Mouse (Mus musculus) embryonic facial prominence, embryonic 13.5 days (tissue): ENCODE results near the gene Kcnh4. TPM values are rescaled to one million over a fixed set of nuclear protein-coding genes. Genes with fewer than 3 reads are reported as not detected.

ENCODE experiments used
- ATAC-seq: fragments of 200-750 bp; cut with Nextera tagmentation; 2 replicates; pipeline ENCODE4 v1.8.0; 2017; ENCODE audit warnings: low read depth; ENCODE audit not compliant: insufficient number of reproducible peaks, insufficient read depth, low FRiP score, low TSS enrichment
- H3K27ac ChIP-seq: fragments of 300-500 bp; sonication (generic); 2 replicates; pipeline ENCODE4 v1.5.1; 2015; ENCODE audit warnings: moderate library complexity, mild to moderate bottlenecking, inconsistent platforms
- H3K27me3 ChIP-seq: fragments of 300-500 bp; sonication (generic); 2 replicates; pipeline ENCODE4 v1.6.1; 2015; ENCODE audit warnings: mild to moderate bottlenecking, inconsistent platforms
- H3K36me3 ChIP-seq: fragments of 300-500 bp; sonication (generic); 2 replicates; pipeline ENCODE4 v1.6.1; 2015; ENCODE audit warnings: mild to moderate bottlenecking, inconsistent platforms
- H3K4me1 ChIP-seq: fragments of 300-500 bp; sonication (generic); 2 replicates; pipeline ENCODE4 v1.6.1; 2015; ENCODE audit warnings: inconsistent platforms
- H3K4me2 ChIP-seq: fragments of 300-500 bp; sonication (generic); 2 replicates; pipeline ENCODE4 v1.6.1; 2015; ENCODE audit warnings: moderate library complexity, mild to moderate bottlenecking, inconsistent platforms
- H3K4me3 ChIP-seq: fragments of 300-500 bp; sonication (generic); 2 replicates; pipeline ENCODE4 v1.5.1; 2015; ENCODE audit warnings: mild to moderate bottlenecking, inconsistent platforms
- H3K9ac ChIP-seq: fragments of 300-500 bp; sonication (generic); 2 replicates; pipeline ENCODE4 v1.6.1; 2015; ENCODE audit warnings: mild to moderate bottlenecking, inconsistent platforms
- H3K9me3 ChIP-seq: fragments of 300-500 bp; sonication (generic); 2 replicates; pipeline ENCODE4 v1.6.1; 2016; ENCODE audit warnings: inconsistent platforms
- WGBS: fragments of 180-500 bp; shearing (Covaris S2); methylation state at CpG from one replicate; pipeline ENCODE4 v1.1.7; 2015; ENCODE audit warnings: mixed read lengths; 5-methylcytosine and 5-hydroxymethylcytosine counted together
- polyA plus RNA-seq: library from polyadenylated mRNA; unstranded; fragments of >200 nt; fragmentation: Nextera tagmentation; extraction: Ambion mirVana; gene quantifications from 2 replicates; pipeline ENCODE4 v1.2.1, GENCODE M21; 2015

Kcnh4 gene
- polyA plus RNA-seq, 1 experiment from 2014 or later, result 0.14 TPM

DNA sequence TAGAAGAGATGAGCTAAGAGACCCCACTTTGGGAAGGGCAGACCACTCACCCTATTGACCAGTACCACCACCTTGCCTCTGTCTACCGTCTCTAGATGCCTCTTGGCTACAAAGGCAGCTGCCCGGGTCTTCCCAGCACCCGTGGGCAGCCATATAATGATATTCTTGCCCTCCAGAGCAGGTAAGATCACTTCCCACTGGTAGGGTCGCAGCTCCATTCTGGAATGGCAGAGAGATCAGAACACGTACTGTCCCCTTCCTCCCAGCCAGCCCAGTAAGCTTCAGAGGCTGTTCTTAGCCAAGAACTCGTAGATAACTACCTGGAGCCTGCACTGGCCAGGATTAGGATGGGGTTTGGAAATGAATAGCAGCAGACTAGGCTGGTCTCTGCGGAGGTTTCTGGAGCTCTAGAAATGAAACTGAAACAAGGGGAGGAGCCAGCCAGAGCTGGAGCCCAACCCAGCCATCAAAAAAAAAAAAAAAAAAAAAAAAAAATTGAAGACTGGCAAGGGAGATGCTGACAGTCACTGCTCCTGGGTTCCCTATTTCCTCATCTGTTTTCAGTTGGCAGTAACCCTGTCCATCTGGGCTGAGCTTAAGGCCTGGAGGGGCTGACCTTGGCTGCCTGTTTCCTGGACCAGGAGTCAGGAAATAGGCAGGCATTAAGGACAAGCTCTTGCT lies 55.8 kb downstream of the Kcnh4 start, which contains the start of gene Dhx58:
Gene Dhx58 (minus strand): TSS at position 421 of the 681 bp plus-strand sequence.
- no peak within 1 kb of the TSS for H3K4me3 ChIP-seq
- H3K4me2 ChIP-seq, result peak within 1 kb of the TSS; percentile 26
- no peak within 1 kb of the TSS; the same call in 1 of the 2 replicates for H3K27ac ChIP-seq
- no peaks in the 10 kb centered on the region for H3K9me3 ChIP-seq
- peaks cover 43% of the 10 kb centered on the region for H3K36me3 ChIP-seq
- WGBS, result 56% methylated on average over 7 of the region's 7 CpGs
- H3K4me1 ChIP-seq, result peaks cover 23% of the 10 kb centered on the region
- 0 out of 2 replicates have a peak within 1 kb of the TSS, but pooled peaks have one; percentile 37 for H3K9ac ChIP-seq
- ATAC-seq, result no peak
- H3K27me3 ChIP-seq, result 0 out of 2 replicates have a peak, but pooled peaks cover 4% of the 10 kb centered on the region

DNA sequence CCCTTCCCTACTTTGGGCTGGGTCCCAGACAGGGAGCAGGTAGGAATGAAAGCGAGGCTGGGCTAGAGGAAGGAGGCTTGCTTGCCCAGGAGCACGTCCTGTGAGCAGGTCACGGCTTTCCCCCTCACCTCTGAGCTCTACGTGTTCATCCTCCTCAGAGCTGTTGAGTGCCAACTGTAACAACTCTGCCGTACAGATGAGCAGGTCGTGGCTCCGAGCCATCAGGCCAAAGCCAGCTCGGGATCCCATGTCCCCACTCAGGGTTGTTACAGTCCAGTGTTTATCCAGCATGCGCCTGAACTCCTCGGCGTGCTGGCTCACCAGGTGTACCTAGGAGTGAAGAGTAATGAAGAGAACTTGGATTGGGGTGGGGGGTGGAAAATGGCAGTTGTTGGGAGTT lies 56.4 kb downstream of the Kcnh4 start:
- Histone ChIP-seq H3K27ac (no peak overlapping the region), H3K9ac (no peak overlapping the region), H3K27me3 (0 out of 2 replicates have a peak, but pooled peaks cover 4% of the 10 kb centered on the region), H3K4me1 (peaks cover 23% of the 10 kb centered on the region), H3K4me3 (no peak overlapping the region), H3K9me3 (no peaks in the 10 kb centered on the region), H3K4me2 (no peak overlapping the region), H3K36me3 (peaks cover 37% of the 10 kb centered on the region)
- no peak for ATAC-seq
- WGBS, result 73% methylated on average over 11 of the region's 11 CpGs

DNA sequence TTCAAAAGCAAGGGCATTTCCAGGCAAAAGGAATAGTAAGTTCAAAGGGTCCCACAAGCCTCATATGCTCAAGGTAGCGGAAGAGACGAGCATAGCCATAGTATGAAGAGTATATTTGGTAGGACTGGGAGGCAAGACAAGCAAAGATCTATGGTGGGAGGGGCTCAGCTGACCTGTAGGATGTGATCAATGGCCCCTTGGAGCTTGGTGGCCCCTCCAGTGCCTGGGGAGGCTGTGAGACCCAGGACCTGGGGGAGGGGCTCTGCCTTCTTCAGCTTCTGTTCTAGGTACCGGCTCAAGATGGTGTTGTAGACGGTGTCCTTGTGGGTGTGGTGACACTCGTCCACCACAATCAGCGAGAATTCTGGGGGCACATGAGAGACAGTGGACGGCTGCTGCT lies 56.8 kb downstream of the Kcnh4 start:
- H3K4me2 ChIP-seq, result peak overlapping the region; percentile 48
- H3K27me3 ChIP-seq, result 0 out of 2 replicates have a peak, but pooled peaks cover 4% of the 10 kb centered on the region
- no peaks in the 10 kb centered on the region for H3K9me3 ChIP-seq
- H3K27ac ChIP-seq, result no peak overlapping the region
- 56% methylated on average over 7 of the region's 7 CpGs for WGBS
- no peak for ATAC-seq
- no peak overlapping the region for H3K9ac ChIP-seq
- peaks cover 33% of the 10 kb centered on the region for H3K36me3 ChIP-seq
- H3K4me3 ChIP-seq, result 0 out of 2 replicates have a peak overlapping the region, but pooled peaks have one; percentile 12
- H3K4me1 ChIP-seq, result peaks cover 23% of the 10 kb centered on the region

DNA sequence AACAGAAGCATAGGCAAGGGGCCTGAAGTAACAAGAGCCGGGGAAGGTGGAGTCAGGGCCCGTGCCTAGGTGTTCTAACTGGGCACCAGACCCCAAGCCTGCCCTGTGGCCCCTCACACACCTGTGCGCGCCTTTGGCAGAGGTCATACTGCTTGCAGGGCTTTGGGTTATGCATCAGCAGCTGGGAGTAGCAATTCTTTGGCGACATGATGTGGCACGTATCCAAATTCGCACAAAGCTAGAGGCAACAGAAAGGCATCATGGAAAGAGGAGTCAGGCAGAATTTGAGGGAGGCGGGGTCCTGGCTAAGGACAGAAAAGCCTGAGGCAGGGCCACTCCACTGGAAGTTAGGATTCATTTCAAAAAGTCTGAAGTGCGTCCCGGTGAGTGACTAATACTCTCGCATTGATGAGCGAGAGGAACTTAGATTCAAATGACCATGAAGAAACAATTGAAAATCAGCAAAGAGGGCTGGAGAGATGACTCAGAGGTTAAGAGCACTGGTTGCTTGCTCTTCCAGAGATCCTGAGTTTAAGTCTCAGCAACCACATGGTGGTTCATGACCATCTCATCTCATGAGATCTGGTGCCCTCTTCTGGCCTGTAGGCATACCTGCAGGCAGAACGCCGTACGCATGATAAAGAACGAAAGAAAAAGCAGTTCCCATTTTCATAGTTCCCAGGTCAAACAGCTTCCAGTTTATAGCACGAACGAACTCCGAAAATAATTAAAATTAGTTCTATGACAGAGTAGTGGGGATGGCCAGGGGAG lies 57.5 kb downstream of the Kcnh4 start:
- ATAC-seq, result no peak
- Histone ChIP-seq H3K9ac (no peak overlapping the region), H3K36me3 (peaks cover 26% of the 10 kb centered on the region), H3K4me2 (peak overlapping the region; percentile 48), H3K9me3 (no peaks in the 10 kb centered on the region), H3K4me1 (peaks cover 23% of the 10 kb centered on the region), H3K27me3 (0 out of 2 replicates have a peak, but pooled peaks cover 4% of the 10 kb centered on the region), H3K4me3 (0 out of 2 replicates have a peak overlapping the region, but pooled peaks have one; percentile 12), H3K27ac (no peak overlapping the region)
- WGBS, result 32% methylated on average over 19 of the region's 19 CpGs

DNA sequence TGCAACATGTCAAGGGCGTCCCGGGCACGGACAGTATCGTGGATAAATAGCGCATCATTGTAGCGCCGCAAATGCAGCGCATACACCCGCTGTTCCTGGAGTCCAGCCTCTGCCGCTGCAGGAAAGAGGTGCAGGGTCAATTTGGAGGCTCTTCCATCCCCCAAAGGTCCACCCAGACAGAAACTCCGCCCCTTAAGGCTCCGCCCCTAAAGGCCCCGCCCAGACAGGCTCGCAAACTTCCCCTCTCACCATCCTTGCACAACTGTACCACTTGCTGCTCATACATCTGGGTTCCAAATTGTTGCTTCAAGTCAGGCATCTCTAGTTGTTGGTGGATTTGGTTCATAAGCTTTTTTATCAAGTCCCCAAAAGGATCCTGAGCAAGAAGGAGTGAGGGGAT lies 58.4 kb downstream of the Kcnh4 start:
- H3K4me3 ChIP-seq, result peak overlapping the region; percentile 41
- peaks cover 17% of the 10 kb centered on the region for H3K36me3 ChIP-seq
- peak overlapping the region; percentile 59 for H3K4me2 ChIP-seq
- no peak for ATAC-seq
- H3K27ac ChIP-seq, result no peak overlapping the region
- H3K9me3 ChIP-seq, result no peaks in the 10 kb centered on the region
- 2% methylated on average over 14 of the region's 14 CpGs for WGBS
- H3K9ac ChIP-seq, result peak overlapping the region; percentile 47; the same call in 1 of the 2 replicates
- 0 out of 2 replicates have a peak, but pooled peaks cover 4% of the 10 kb centered on the region for H3K27me3 ChIP-seq
- H3K4me1 ChIP-seq, result peaks cover 23% of the 10 kb centered on the region

DNA sequence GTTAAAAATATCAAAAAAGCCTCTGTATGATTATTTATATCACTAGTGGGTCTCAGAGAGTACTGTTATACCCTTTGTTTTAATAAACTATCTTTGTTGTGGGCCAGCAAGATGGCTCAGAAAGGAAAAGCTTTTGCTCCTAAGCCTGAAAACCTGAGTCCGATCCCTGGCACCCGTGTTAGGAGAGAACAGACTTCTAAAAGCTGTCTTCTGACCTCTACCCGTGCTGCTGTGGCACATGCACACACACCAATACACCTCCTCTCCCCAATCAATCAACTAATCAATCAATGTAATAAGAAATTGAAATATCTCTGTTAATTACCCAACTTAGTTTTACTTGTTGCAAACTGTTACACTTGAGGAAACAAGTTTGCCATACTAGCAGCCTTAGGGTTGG lies 59.0 kb downstream of the Kcnh4 start:
- Histone ChIP-seq H3K27me3 (0 out of 2 replicates have a peak, but pooled peaks cover 4% of the 10 kb centered on the region), H3K4me2 (peak overlapping the region; percentile 59), H3K4me3 (no peak overlapping the region), H3K4me1 (peaks cover 23% of the 10 kb centered on the region), H3K9me3 (no peaks in the 10 kb centered on the region), H3K36me3 (peaks cover 11% of the 10 kb centered on the region), H3K9ac (no peak overlapping the region), H3K27ac (no peak overlapping the region)
- 71% methylated on average over 3 of the region's 3 CpGs for WGBS
- ATAC-seq, result no peak

DNA sequence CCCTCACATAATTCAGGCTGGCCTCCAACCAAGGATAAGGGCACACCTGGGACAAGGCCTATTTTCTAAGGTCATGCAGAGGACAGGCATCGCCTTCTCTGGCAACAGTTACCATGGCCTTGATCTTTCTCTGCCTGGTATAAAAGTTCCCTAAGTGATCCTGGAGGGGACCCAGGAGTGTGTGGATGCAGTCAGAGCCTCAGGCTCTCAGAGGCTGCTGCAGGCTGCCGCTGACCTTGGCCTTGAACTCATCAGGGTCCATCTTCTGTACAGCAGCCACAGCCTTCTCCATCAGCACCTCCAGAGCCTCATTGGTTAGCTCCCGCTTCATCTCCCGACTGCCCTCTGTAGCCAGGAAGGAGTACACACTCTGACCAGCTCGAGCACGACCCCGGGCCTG lies 61.8 kb downstream of the Kcnh4 start:
- H3K4me2 ChIP-seq, result no peak overlapping the region
- H3K27me3 ChIP-seq, result peaks cover 10% of the 10 kb centered on the region
- H3K36me3 ChIP-seq, result no peaks in the 10 kb centered on the region
- H3K9ac ChIP-seq, result no peak overlapping the region
- no peak overlapping the region for H3K27ac ChIP-seq
- peaks cover 14% of the 10 kb centered on the region for H3K4me1 ChIP-seq
- H3K4me3 ChIP-seq, result no peak overlapping the region
- no peak for ATAC-seq
- WGBS, result 64% methylated on average over 7 of the region's 7 CpGs
- H3K9me3 ChIP-seq, result no peaks in the 10 kb centered on the region

DNA sequence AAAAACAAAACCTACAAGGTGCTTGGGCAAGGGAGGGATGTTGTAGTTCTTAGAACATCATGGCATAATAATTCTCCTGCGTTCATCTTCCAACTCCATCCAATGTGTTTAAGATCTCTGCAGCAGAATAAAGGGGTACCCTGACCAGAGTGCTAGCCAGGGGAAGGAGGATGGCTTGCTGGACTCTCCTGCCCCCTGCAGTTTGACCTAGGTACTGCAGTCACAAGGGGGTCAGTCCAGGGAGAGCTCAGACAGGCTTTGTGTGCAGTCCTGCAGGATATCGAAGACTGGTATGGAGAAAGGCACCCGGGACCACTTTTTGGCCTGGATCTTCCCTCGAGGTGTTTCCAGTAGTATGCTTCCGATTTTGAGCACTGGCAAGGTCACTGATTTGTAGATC lies 64.8 kb downstream of the Kcnh4 start:
- ATAC-seq, result no peak

DNA sequence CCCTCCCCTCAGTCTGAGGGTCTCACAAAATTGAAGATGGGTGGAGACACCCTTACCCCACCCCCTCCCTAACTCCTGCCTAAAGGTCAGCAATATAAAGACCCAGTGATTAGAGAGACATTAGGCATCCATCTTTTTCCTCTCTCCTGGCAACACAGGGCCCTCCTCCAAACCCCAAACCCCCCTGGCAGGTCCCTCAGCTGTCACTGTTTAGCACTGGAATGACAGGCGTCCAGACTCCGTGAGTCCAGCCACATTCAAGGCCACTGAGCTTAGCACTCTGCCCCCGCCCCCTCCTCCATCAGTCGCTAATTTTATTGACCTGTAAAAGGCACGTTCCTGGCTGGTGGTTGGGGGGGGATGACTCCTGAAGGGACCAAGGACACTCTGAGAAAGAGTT lies 66.6 kb downstream of the Kcnh4 start:
- Histone ChIP-seq H3K4me2 (no peak overlapping the region), H3K36me3 (no peaks in the 10 kb centered on the region), H3K9me3 (no peaks in the 10 kb centered on the region), H3K27me3 (peaks cover 27% of the 10 kb centered on the region), H3K27ac (no peak overlapping the region), H3K4me3 (no peak overlapping the region), H3K4me1 (peaks cover 10% of the 10 kb centered on the region), H3K9ac (no peak overlapping the region)
- WGBS, result 26% methylated on average over 5 of the region's 5 CpGs
- no peak for ATAC-seq

More for the DNA sequence above, 64.8 kb downstream of the Kcnh4 start:
- Histone ChIP-seq H3K4me2 (no peak overlapping the region), H3K27ac (no peak overlapping the region), H3K36me3 (no peaks in the 10 kb centered on the region), H3K4me3 (no peak overlapping the region), H3K27me3 (peaks cover 27% of the 10 kb centered on the region), H3K9me3 (no peaks in the 10 kb centered on the region), H3K4me1 (peaks cover 10% of the 10 kb centered on the region), H3K9ac (no peak overlapping the region)
- WGBS, result 26% methylated on average over 5 of the region's 5 CpGs

DNA sequence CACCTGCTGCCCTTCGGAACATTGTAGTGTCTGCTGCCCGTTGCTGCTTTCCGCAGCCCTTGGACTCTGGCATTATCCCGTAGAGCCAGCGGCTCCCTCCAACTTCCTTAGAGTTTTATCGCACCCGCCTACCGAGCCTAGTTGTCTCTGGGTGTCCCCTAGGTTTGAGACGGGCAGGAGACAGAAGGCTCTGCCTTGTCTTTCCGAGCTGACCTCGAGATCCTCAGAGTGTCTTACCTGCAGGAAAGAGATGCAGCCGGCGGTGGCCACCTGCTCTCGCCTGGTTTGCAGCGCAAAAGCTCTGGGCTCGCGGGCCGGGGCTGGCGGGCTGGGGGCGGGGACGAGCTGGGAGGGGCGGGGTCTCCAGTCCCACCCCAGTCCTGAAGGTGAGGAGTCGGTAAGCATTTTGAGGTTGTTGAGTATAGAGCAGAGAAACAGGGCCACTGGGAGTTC lies 67.6 kb downstream of the Kcnh4 start, which contains the start of gene Zfp385c:
Gene Zfp385c (minus strand): TSS at position 292 of the 453 bp plus-strand sequence.
- Histone ChIP-seq H3K9me3 (no peaks in the 10 kb centered on the region), H3K27ac (no peak within 1 kb of the TSS), H3K9ac (peak within 1 kb of the TSS; percentile 52; the same call in 1 of the 2 replicates), H3K4me2 (peak within 1 kb of the TSS; percentile 67), H3K36me3 (no peaks in the 10 kb centered on the region), H3K4me3 (peak within 1 kb of the TSS; percentile 40), H3K4me1 (peaks cover 10% of the 10 kb centered on the region), H3K27me3 (peaks cover 27% of the 10 kb centered on the region)
- ATAC-seq, result no peak
- WGBS, result 2% methylated on average over 23 of the region's 23 CpGs

DNA sequence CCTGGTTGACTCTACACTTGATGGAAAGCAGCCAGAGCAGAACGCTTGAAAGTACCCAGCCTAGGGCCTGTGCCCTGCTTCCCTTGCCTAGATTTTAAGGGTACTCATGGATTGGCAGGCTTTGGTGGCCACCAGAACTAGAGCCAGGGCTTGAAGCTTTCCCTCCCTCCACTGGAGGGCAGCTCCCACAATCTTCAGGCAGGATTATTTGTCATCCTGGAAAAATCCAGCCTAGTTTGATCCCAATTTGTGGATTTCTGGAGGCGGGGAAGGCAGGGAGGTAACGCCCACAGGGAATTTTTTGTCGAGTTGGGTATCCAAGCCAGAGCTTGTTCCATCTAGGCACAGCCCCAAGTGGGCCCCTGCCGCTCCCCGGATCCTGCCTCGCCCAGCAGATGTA lies 69.4 kb downstream of the Kcnh4 start:
- Histone ChIP-seq H3K9ac (no peak overlapping the region), H3K27me3 (peaks cover 27% of the 10 kb centered on the region), H3K27ac (no peak overlapping the region), H3K4me2 (no peak overlapping the region), H3K9me3 (no peaks in the 10 kb centered on the region), H3K36me3 (no peaks in the 10 kb centered on the region), H3K4me3 (no peak overlapping the region), H3K4me1 (peaks cover 10% of the 10 kb centered on the region)
- 70% methylated on average over 7 of the region's 7 CpGs for WGBS
- ATAC-seq, result no peak
